Mouse (Mus musculus) CH12.LX (cell line): ENCODE measurements around the gene Zdhhc24.

Source experiments
- CHD2 ChIP-seq: IDR thresholded peaks from 2 replicates; pipeline ENCODE4 v1.6.1; 2011; ENCODE audit warnings: low read length, improper control_type of control experiment
- CTCF ChIP-seq, 2 experiments: IDR thresholded peaks in 1 of 2; conservative IDR thresholded peaks in 1 of 2; 2 replicates each; pipeline ENCODE4 v1.5.1; 2011 to 2012; ENCODE audit warnings: low read depth in 2 of 2, low read length in 2 of 2, improper control_type of control experiment in 1 of 2, inconsistent platforms in 1 of 2, mild to moderate bottlenecking in 1 of 2, moderate library complexity in 1 of 2
- JUND ChIP-seq: conservative IDR thresholded peaks from 2 replicates; pipeline ENCODE4 v1.6.1; 2011; ENCODE audit warnings: low read depth, low read length, improper control_type of control experiment
- MAX ChIP-seq: IDR thresholded peaks from 2 replicates; pipeline ENCODE4 v1.6.1; 2011; ENCODE audit warnings: low read length, improper control_type of control experiment
- MAZ ChIP-seq: IDR thresholded peaks from 2 replicates; pipeline ENCODE4 v1.6.1; 2012; ENCODE audit warnings: low read depth, mild to moderate bottlenecking, inconsistent platforms, low read length, improper control_type of control experiment, moderate library complexity
- POLR2A ChIP-seq: IDR thresholded peaks from 2 replicates; pipeline ENCODE4 v1.6.1; 2011; ENCODE audit warnings: low read depth, mild to moderate bottlenecking, improper control_type of control experiment, low read length
- RAD21 ChIP-seq: IDR thresholded peaks from 2 replicates; pipeline ENCODE4 v1.6.1; 2011; ENCODE audit warnings: low read depth, mild to moderate bottlenecking, low read length, improper control_type of control experiment, moderate library complexity
- RCOR1 ChIP-seq: conservative IDR thresholded peaks from 2 replicates; pipeline ENCODE4 v1.6.1; 2012; ENCODE audit warnings: low read depth, mild to moderate bottlenecking, inconsistent platforms, low read length, improper control_type of control experiment
- UBTF ChIP-seq: IDR thresholded peaks from 2 replicates; pipeline ENCODE4 v1.6.1; 2012; ENCODE audit warnings: low read depth, mild to moderate bottlenecking, inconsistent platforms, low read length, improper control_type of control experiment, moderate library complexity

DNA sequence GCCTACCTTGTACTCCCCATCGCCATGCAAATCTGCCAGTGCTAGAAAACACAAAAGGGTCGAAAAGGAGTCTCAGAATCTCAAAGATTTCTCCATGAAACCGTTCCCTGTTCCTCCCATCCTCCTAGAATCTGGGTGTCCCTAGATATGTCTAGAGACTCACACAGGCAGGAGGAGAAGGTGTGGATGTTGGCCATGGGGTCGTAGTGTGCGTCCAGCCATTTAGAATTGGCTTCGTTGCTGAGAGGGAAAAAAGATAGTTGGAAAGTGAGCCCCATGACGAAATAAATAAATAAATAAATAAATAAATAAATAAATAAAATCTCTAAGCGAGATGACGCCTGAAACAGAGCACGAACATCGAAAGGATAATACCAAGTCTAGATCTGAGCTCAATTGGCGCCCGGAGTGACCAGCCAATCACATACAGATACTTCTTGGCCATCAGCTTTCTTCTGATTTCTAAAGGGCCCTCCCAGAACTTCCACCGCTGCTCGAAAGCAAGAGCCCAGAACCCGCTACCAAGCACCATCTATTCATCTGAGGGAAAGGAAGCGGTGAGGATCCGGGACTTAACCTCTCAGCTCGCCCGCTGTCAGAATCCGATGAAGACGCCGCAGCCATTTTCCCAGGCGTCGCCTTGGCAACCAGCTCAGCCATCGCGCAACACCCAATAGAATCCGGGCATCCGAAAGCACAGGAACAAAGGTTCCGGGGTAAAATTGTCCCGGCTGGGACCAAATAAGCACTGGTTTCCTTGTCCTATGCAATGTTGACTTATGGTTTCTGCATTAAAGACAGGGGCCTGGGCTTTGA lies 27.7 kb downstream of the Zdhhc24 start, which contains the start of gene Bbs1:
- no peak for TF ChIP-seq CTCF (conservative IDR thresholded peaks at IDR 0.05 in 1 of 2, IDR thresholded peaks at IDR 0.05 in 1 of 2; ENCODE audit: low read depth in 2 of 2, low read length in 2 of 2)
- TF ChIP-seq RCOR1 = no peak
- TF ChIP-seq POLR2A = peak; percentile 62
- no peak for TF ChIP-seq CHD2
- no peak for TF ChIP-seq MAZ
- no peak for TF ChIP-seq UBTF
- TF ChIP-seq JUND = no peak
- TF ChIP-seq MAX = no peak
- no peak for TF ChIP-seq RAD21
